Mouse (Mus musculus) ES-E14 (cell line): ENCODE measurements at regions not wholly inside any gene's neighbourhood (a gene's known extent, or its start where the extent isn't known, plus 50 kb on each side); places are given as distances from the start of the nearest gene placed in this dataset.

ENCODE experiments used
- DNase-seq: peaks from one replicate; pipeline ENCODE4 v3.0.0-alpha.2; 2013; ENCODE audit warnings: low read depth, low spot score
- H3K27ac ChIP-seq: 2 replicates; pipeline ENCODE4 v1.5.1; 2012; ENCODE audit warnings: low read depth, mild to moderate bottlenecking, low read length, moderate library complexity, mixed read lengths; ENCODE audit not compliant: poor library complexity, insufficient read depth, severe bottlenecking
- H3K36me3 ChIP-seq: 2 replicates; pipeline ENCODE4 v1.6.1; 2012; ENCODE audit warnings: mild to moderate bottlenecking, low read length, moderate library complexity, mixed read lengths; ENCODE audit not compliant: control insufficient read depth, poor library complexity, insufficient read depth, severe bottlenecking
- H3K4me1 ChIP-seq, 2 experiments: fragments of 150-350 bp in 1 of 2; sonication (generic) in 1 of 2; 2 replicates each; pipeline ENCODE4 v1.6.1; 2012; ENCODE audit warnings: low read length in 2 of 2, mild to moderate bottlenecking in 1 of 2, mixed read lengths in 1 of 2; ENCODE audit not compliant: control insufficient read depth in 2 of 2, insufficient read depth in 2 of 2, poor library complexity in 1 of 2
- H3K4me3 ChIP-seq, 2 experiments: fragments of 150-350 bp in 1 of 2; sonication (generic) in 1 of 2; 2 replicates each; pipeline ENCODE4 v1.5.1; 2012; ENCODE audit warnings: low read length in 2 of 2, low read depth in 1 of 2, mild to moderate bottlenecking in 1 of 2, mixed read lengths in 1 of 2; ENCODE audit not compliant: insufficient read depth in 1 of 2, poor library complexity in 1 of 2, severe bottlenecking in 1 of 2
- H3K9ac ChIP-seq: 2 replicates; pipeline ENCODE4 v1.6.1; 2012; ENCODE audit warnings: low read depth, mild to moderate bottlenecking, low read length, mixed read lengths; ENCODE audit not compliant: poor library complexity, insufficient read depth, severe bottlenecking
- H3K9me3 ChIP-seq: fragments of 150-350 bp; sonication (generic); 2 replicates; pipeline ENCODE4 v1.6.1; 2012; ENCODE audit warnings: low read depth, mild to moderate bottlenecking, low read length; ENCODE audit not compliant: control insufficient read depth, insufficient read depth
- CHD2 ChIP-seq: IDR thresholded peaks from 2 replicates; pipeline ENCODE4 v1.6.1; 2014; ENCODE audit warnings: mild to moderate bottlenecking, low read depth, low read length, inconsistent platforms
- HCFC1 ChIP-seq: IDR thresholded peaks from 2 replicates; pipeline ENCODE4 v1.6.1; 2012; ENCODE audit warnings: low read length, inconsistent platforms, borderline replicate concordance; ENCODE audit not compliant: insufficient read depth
- MAFK ChIP-seq: IDR thresholded peaks from 2 replicates; pipeline ENCODE4 v1.6.1; 2014; ENCODE audit warnings: mild to moderate bottlenecking, low read depth, low read length, inconsistent platforms; ENCODE audit not compliant: insufficient read depth
- ZC3H11A ChIP-seq: IDR thresholded peaks from 2 replicates; pipeline ENCODE4 v1.6.1; 2012; ENCODE audit warnings: low read depth, mild to moderate bottlenecking, inconsistent platforms, low read length, borderline replicate concordance
- ZNF384 ChIP-seq: IDR thresholded peaks from 2 replicates; pipeline ENCODE4 v1.6.1; 2012; ENCODE audit warnings: low read depth, low read length, inconsistent platforms
- in situ Hi-C, 2 experiments: fragments of 600-800 bp; cut with MboI; formaldehyde crosslinking; loops; one replicate each; pipeline ENCODE4 v1.15.1; 2025; ENCODE audit warnings: low sequenced_read_pairs in 2 of 2, inconsistent platforms in 1 of 2; ENCODE audit not compliant: unreplicated experiment in 2 of 2

DNA sequence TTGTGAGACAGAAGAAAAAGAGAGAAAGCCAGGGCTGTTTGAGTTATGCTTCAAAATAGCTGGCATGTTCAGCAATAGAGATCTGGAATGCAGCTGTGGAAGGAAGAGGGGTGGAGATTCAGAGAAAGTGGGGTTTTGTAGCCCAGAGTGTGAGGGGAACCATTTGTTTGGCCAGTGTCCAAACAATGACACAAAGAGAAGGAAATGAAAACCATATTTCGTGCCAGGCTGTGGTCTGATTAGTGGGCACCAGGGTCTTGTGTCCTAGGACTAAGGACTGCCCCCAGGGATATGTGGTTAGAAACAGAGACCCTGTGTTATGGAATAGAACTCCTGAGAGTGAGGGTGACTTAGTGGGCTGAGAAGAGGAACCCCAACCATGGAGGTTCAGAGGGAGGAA lies 83.2 kb upstream of the Arhgap28 start:
- TF ChIP-seq ZNF384 (no peak), CHD2 (no peak), HCFC1 (no peak)
- H3K4me3 ChIP-seq: no peak overlapping the region
- in situ Hi-C loops: no loop called here
- DNase-seq: no peak
- H3K4me1 ChIP-seq: no peaks in the 10 kb centered on the region
- no peaks in the 10 kb centered on the region for H3K36me3 ChIP-seq
- H3K9ac ChIP-seq: no peak overlapping the region
- H3K27ac ChIP-seq: no peak overlapping the region
- H3K9me3 ChIP-seq: no peaks in the 10 kb centered on the region

GRCm38 (mm10) chr17:68089179-68089578 lies 85.3 kb upstream of the Arhgap28 start:
- in situ Hi-C loops: no loop called here
- no peaks in the 10 kb centered on the region for H3K36me3 ChIP-seq
- H3K27ac ChIP-seq: no peak overlapping the region

DNA sequence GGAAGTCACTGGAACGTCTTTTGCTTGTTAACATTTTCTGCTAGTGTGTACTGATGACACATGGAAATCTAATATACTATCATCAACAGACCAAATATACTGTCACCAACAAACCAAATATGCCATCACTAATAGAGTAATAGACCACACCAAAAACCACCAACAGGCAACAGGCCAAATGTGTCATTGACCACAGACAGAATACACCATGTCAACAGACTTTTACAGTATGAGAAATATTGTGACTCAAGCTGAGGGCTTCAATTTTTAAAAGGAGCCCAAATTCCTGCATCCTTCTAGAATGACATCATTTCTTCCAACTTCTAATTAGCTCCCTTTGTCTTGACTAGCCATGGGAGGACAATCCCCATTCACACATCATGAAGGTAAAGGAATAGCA lies 85.9 kb upstream of the Arhgap28 start:
- DNase-seq: no peak
- in situ Hi-C loops: no loop called here

More at GRCm38 (mm10) chr17:68089179-68089578, 85.3 kb upstream of the Arhgap28 start:
- Histone ChIP-seq H3K9me3 (no peaks in the 10 kb centered on the region), H3K4me3 (no peak overlapping the region), H3K4me1 (no peaks in the 10 kb centered on the region), H3K9ac (no peak overlapping the region)
- TF ChIP-seq ZC3H11A (no peak), CHD2 (no peak), ZNF384 (no peak), MAFK (no peak), HCFC1 (no peak)
- no peak for DNase-seq

GRCm38 (mm10) chr17:68096982-68097381 lies 93.1 kb upstream of the Arhgap28 start:
- DNase-seq: no peak
- no peak for TF ChIP-seq CHD2
- no peak for TF ChIP-seq ZNF384
- in situ Hi-C loops: no loop called here
- Histone ChIP-seq H3K36me3 (no peaks in the 10 kb centered on the region), H3K4me1 (no peaks in the 10 kb centered on the region), H3K27ac (no peak overlapping the region), H3K4me3 (no peak overlapping the region), H3K9me3 (no peaks in the 10 kb centered on the region), H3K9ac (no peak overlapping the region)

More for the DNA sequence above, 85.9 kb upstream of the Arhgap28 start:
- no peaks in the 10 kb centered on the region for H3K36me3 ChIP-seq
- H3K4me1 ChIP-seq: no peaks in the 10 kb centered on the region
- H3K4me3 ChIP-seq: no peak overlapping the region
- TF ChIP-seq HCFC1 (no peak), MAFK (no peak), ZC3H11A (no peak), ZNF384 (no peak), CHD2 (no peak)
- H3K27ac ChIP-seq: no peak overlapping the region
- H3K9me3 ChIP-seq: no peaks in the 10 kb centered on the region
- no peak overlapping the region for H3K9ac ChIP-seq

DNA sequence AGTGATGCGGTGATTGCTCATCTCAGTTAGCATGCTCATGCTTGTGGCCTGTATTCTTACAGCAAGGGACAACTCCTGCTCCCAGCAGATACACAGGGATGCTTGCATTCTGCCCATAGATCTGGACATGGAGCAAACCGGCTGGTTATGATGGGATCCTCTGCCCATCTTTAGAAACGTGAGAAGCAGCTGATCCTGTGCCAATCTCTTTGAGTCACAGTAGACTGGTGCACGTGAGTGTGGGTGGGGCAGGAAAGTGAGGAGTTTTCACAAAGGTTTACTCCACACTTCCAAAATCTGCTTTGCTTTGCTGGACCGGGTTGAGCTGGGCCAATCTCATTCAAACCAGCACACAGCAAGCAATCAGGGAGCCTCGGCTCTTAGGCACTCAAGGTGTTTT lies 93.5 kb upstream of the Arhgap28 start:
- Histone ChIP-seq H3K9ac (no peak overlapping the region), H3K27ac (no peak overlapping the region), H3K4me3 (no peak overlapping the region), H3K36me3 (no peaks in the 10 kb centered on the region), H3K4me1 (no peaks in the 10 kb centered on the region), H3K9me3 (no peaks in the 10 kb centered on the region)
- TF ChIP-seq ZNF384: no peak
- TF ChIP-seq CHD2: no peak
- no peak for TF ChIP-seq MAFK
- no peak for TF ChIP-seq ZC3H11A
- TF ChIP-seq HCFC1: no peak
- no peak for DNase-seq
- in situ Hi-C loops: no loop called here
